Mouse (Mus musculus): Measurements from ENCODE around the gene Mettl6. TPM values are rescaled to one million over a fixed set of nuclear protein-coding genes. Genes with fewer than 3 reads are reported as not detected.
A peak's percentile ranks its signal among the peaks of the same experiment; 100 is the strongest.

The Mettl6 gene
- 66.0 and 67.7 TPM in 2 replicates for polyA plus RNA-seq (2015; fragmentation: Nextera tagmentation; extraction: Ambion mirVana)

DNA sequence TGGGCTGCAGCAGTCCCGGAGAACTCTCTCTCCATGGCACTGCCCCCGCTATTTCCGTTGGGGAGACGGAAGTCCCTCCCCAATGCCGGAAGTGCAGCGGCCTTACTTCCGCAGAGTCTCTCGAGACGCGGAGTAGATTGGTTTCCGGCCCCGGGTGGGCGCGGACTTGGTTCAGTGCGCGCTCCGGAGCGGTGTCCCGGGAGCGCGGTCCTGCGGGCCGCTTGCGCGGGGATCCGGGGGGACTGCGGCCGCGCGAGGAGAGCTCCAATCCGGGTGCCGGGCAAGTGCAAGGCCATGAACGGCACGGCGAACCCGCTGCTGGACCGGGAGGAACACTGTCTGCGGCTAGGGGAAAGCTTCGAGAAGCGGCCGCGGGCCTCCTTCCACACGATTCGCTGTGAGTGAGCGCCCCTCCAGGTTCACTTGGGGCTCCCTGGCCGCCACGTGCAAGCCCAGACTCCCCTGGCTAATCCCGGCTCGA lies at the start of gene Mettl6:
Gene Mettl6 (minus strand): TSS at position 66 of the 481 bp plus-strand sequence.
- H3K27me3 ChIP-seq = no peaks in the 10 kb centered on the region
- peak within 1 kb of the TSS; percentile 93 for H3K4me3 ChIP-seq
- peak within 1 kb of the TSS; percentile 93 for H3K9ac ChIP-seq
- peaks cover 39% of the 10 kb centered on the region for H3K4me1 ChIP-seq
- ATAC-seq = peak; percentile 98
- peak within 1 kb of the TSS; percentile 88 for H3K27ac ChIP-seq
- H3K36me3 ChIP-seq (ENCODE audit: poor library complexity, severe bottlenecking) = peaks cover 39% of the 10 kb centered on the region
- H3K4me2 ChIP-seq = peak within 1 kb of the TSS; percentile 96
- under 1% methylated on average over 44 of the region's 49 CpGs for WGBS
- no peaks in the 10 kb centered on the region for H3K9me3 ChIP-seq (replicated peaks)

DNA sequence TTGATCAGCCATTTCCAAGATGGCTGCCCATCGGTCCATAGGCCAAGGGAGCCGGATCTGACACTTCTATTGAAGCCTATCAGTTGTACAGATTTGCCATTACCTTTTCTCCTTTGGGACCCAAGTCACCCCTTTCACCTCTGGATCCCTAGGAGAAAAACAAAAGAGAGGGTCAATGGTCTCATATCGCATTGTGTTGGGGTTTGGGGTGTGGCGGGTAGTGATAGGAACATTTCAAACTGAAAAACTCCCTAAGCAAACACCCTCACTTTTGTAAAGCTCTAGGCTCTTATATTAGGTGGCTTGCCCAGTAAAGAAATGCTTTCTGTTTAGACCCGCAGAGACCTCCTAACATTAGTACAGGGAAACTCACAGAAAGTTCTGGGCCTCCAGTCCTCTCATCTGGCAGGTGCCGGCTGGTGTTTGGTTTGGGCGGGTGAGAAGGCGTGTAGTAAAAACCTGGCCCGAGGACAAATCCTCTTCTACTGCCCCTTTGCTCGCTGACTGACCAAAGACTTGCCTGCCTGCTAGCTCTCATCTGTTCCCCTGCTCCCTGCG lies 49.1 kb upstream of the Mettl6 start:
- Histone ChIP-seq H3K9ac (no peak overlapping the region), H3K4me3 (no peak overlapping the region), H3K27ac (no peak overlapping the region), H3K4me2 (no peak overlapping the region), H3K36me3 (ENCODE audit: poor library complexity, severe bottlenecking) (no peaks in the 10 kb centered on the region), H3K9me3 (replicated peaks) (no peaks in the 10 kb centered on the region), H3K27me3 (no peaks in the 10 kb centered on the region), H3K4me1 (no peaks in the 10 kb centered on the region)
- WGBS = 85% methylated on average over 11 of the region's 11 CpGs
- ATAC-seq = no peak

DNA sequence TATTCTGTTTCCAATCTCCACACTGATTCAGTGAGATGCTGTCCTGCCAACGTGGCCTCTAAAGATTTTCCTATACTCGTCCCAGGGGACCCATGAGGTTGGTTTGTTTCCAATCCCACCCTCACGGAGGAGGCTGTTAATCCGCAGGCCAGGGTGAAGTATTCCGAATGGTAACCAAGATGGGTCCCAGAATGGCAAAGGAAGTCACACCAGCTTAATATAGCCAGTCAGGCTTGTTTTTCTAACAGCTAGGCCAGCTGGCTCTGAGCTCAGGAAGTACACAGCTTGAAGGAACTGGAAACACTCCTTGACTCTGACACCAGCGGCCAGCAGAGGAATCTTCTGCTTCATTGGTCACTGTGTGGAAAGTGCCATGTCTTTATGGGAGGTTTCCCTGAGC lies 42.5 kb upstream of the Mettl6 start:
- WGBS = 83% methylated on average over 6 of the region's 6 CpGs
- Histone ChIP-seq H3K9ac (no peak overlapping the region), H3K4me1 (no peaks in the 10 kb centered on the region)

DNA sequence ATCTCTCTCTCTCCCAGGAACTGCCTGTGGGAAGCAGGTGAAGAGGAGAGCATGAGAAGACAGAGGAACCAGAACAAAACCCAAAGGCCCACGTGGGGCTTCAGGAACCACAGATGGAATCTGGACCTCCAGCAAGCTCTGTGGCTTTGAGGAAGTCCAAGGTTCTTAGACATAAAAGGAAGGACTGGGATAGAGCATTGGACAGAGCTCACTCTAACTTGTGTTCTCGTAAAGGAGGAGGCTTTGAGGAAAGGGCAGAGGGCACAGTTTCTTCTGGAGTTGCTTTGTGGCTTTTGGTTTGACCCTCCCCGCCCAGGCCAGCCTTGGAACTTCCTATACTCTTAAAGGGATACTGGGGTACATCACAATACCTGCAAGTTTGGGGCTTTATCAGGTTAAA lies 37.8 kb upstream of the Mettl6 start:
- no peaks in the 10 kb centered on the region for H3K27me3 ChIP-seq
- no peak overlapping the region for H3K9ac ChIP-seq
- WGBS = 60% methylated on average over 3 of the region's 3 CpGs
- no peak overlapping the region for H3K4me2 ChIP-seq
- no peaks in the 10 kb centered on the region for H3K4me1 ChIP-seq
- no peak for ATAC-seq
- H3K27ac ChIP-seq = no peak overlapping the region
- H3K4me3 ChIP-seq = no peak overlapping the region
- H3K36me3 ChIP-seq (ENCODE audit: poor library complexity, severe bottlenecking) = no peaks in the 10 kb centered on the region
- H3K9me3 ChIP-seq (replicated peaks) = no peaks in the 10 kb centered on the region

More for the DNA sequence above, 42.5 kb upstream of the Mettl6 start:
- ATAC-seq = no peak
- Histone ChIP-seq H3K9me3 (replicated peaks) (no peaks in the 10 kb centered on the region), H3K27me3 (no peaks in the 10 kb centered on the region), H3K4me2 (no peak overlapping the region), H3K27ac (no peak overlapping the region), H3K4me3 (no peak overlapping the region), H3K36me3 (ENCODE audit: poor library complexity, severe bottlenecking) (no peaks in the 10 kb centered on the region)

DNA sequence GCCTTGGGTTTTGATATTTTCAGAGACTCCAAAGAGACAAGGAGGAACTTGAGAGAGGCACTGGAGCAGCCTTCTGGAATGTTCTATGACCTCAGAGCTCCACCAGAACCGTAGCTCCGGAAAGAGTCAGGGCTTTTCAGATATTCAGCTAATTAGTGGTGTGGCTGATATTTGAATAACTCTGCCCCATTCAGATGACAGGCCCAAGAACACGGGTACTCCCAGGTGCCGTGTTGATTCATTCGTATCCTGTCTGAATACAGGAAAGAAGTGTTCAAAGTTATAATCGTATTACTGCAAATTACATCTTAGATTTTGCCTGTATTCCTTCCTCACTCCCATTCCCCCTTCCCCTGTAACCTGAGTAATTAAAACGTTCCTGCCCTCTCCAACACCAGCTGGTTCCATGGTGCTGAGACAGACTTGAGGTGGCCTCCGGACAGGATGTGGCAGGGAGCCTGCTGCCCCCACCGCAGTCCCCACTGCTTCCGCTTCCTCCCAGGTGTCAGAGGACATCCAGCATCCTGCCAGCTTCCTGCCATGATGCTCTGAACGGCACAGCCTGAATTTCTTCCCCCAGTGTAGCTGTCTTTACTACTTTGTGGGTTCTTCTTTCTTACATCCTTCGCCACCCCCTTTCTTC lies 36.8 kb upstream of the Mettl6 start:
- Histone ChIP-seq H3K27me3 (no peaks in the 10 kb centered on the region), H3K27ac (no peak overlapping the region), H3K4me2 (no peak overlapping the region), H3K36me3 (ENCODE audit: poor library complexity, severe bottlenecking) (no peaks in the 10 kb centered on the region), H3K9ac (no peak overlapping the region), H3K9me3 (replicated peaks) (no peaks in the 10 kb centered on the region), H3K4me1 (no peaks in the 10 kb centered on the region), H3K4me3 (no peak overlapping the region)
- no peak for ATAC-seq
- WGBS = 75% methylated on average over 12 of the region's 12 CpGs

DNA sequence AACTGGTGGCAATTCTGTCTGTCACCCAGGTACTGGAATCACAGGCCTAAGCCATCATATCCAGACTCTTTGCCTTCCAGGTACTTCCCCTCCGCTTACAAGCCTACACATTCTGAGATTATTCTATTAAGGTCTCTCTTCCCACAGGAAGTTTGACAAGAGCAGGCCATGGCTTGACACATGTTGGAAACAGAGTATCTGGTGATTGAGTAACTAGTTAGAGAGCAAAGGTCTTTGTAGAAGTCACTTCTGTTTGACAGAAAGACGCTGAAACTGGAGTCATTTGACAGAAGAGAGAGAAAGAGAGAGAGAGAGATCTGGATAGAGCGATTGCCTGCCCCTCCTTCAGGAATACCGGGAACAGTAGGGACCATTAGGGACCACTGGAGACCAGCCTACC lies 36.0 kb upstream of the Mettl6 start:
- H3K9me3 ChIP-seq (replicated peaks) = no peaks in the 10 kb centered on the region
- 89% methylated on average over 4 of the region's 4 CpGs for WGBS
- H3K4me2 ChIP-seq = no peak overlapping the region
- no peak overlapping the region for H3K27ac ChIP-seq
- H3K36me3 ChIP-seq (ENCODE audit: poor library complexity, severe bottlenecking) = no peaks in the 10 kb centered on the region
- no peak overlapping the region for H3K4me3 ChIP-seq
- H3K27me3 ChIP-seq = no peaks in the 10 kb centered on the region
- ATAC-seq = no peak
- H3K4me1 ChIP-seq = no peaks in the 10 kb centered on the region
- no peak overlapping the region for H3K9ac ChIP-seq

DNA sequence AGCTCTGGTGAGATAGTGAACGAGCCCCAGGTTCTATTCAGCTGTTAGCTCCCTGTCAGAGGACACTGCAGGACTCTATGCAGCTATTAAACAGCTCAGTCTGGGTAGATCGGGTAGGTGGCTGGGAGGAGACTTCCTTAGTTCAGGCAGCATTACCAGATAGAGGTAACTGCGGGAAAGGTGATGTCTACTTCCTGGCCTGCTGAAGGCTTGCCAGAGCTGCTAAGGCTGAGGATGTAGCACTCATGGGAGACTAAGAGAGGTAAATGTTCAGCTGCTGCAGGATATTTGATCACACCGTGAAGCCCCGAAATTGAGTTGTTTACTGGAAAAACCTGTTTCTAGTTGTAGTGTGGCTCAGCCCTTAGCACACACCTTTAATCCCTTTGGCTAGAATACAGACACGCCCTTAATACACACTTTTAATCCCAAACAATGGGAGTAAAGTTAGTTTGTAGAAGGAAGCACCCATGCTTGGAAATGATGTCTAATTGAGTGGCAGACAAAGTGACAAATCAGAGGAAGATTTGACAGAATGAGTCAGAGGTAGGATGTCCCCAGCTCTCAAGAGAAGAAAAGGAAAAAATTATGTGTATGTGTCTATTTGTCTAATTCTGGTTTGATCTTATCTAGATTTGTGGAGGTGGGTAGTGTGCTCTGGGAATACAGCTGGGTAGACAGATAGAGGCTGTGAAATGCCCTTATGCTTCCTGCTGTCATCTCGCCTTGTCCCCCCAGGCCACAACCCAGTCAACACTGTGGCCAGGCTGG lies 30.4 kb upstream of the Mettl6 start:
- H3K27me3 ChIP-seq = no peaks in the 10 kb centered on the region
- no peaks in the 10 kb centered on the region for H3K4me1 ChIP-seq
- H3K9me3 ChIP-seq (replicated peaks) = no peaks in the 10 kb centered on the region
- no peak overlapping the region for H3K4me2 ChIP-seq
- no peak overlapping the region for H3K27ac ChIP-seq
- H3K9ac ChIP-seq = no peak overlapping the region
- no peak overlapping the region for H3K4me3 ChIP-seq
- 79% methylated on average over 7 of the region's 7 CpGs for WGBS
- ATAC-seq = no peak
- no peaks in the 10 kb centered on the region for H3K36me3 ChIP-seq (ENCODE audit: poor library complexity, severe bottlenecking)

DNA sequence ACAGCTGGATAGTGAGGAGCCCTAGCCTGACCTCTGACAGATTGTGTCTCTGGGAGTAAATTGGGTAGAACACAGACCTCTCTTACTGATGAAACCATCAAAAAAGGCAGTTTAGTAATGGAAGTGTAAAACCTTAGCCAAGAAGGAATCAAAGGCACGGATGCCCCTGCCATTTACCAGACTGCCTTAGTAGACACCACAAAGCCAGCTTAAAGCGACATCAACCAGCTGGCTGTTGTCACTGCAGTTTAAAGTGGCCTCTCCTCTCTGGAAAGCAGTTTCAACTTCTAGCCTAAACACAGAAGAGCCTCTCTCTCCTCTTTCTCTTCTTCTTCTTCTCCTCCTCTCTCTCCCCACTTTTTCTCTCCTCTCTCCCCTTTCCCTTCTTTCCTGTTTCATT lies 26.5 kb upstream of the Mettl6 start:
- no peaks in the 10 kb centered on the region for H3K9me3 ChIP-seq (replicated peaks)
- H3K4me1 ChIP-seq = no peaks in the 10 kb centered on the region
- no peaks in the 10 kb centered on the region for H3K36me3 ChIP-seq (ENCODE audit: poor library complexity, severe bottlenecking)
- WGBS = 77% methylated on average over 2 of the region's 2 CpGs
- no peak overlapping the region for H3K27ac ChIP-seq
- H3K4me2 ChIP-seq = no peak overlapping the region
- H3K27me3 ChIP-seq = no peaks in the 10 kb centered on the region
- no peak for ATAC-seq
- no peak overlapping the region for H3K4me3 ChIP-seq
- no peak overlapping the region for H3K9ac ChIP-seq

DNA sequence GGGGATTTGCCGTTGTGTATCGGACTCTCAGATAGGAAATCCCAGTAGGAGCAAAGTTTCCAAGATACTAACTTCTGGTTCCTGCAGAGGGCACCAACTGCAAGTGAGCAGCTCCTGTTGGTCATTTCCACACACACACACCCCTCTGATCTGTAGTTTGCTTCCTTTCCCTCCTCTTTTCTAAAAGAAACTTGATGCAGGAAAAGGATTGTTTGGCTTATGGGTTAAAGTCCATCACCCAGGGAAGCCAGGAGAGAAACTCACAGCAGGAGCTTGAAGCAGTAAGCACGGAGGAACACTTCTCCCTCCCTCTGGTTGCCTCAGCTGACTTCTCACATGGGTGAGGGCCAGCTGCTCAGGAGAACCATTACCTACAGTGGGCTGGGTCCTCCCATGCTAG lies 24.3 kb upstream of the Mettl6 start:
- H3K9ac ChIP-seq = no peak overlapping the region
- no peak overlapping the region for H3K27ac ChIP-seq
- no peak for ATAC-seq
- H3K36me3 ChIP-seq (ENCODE audit: poor library complexity, severe bottlenecking) = no peaks in the 10 kb centered on the region
- no peak overlapping the region for H3K4me3 ChIP-seq
- H3K4me2 ChIP-seq = no peak overlapping the region
- no peaks in the 10 kb centered on the region for H3K4me1 ChIP-seq
- 70% methylated on average over 3 of the region's 3 CpGs for WGBS
- H3K27me3 ChIP-seq = no peaks in the 10 kb centered on the region
- 0 out of 2 replicates have a peak, but pooled peaks cover 2% of the 10 kb centered on the region for H3K9me3 ChIP-seq (replicated peaks)

DNA sequence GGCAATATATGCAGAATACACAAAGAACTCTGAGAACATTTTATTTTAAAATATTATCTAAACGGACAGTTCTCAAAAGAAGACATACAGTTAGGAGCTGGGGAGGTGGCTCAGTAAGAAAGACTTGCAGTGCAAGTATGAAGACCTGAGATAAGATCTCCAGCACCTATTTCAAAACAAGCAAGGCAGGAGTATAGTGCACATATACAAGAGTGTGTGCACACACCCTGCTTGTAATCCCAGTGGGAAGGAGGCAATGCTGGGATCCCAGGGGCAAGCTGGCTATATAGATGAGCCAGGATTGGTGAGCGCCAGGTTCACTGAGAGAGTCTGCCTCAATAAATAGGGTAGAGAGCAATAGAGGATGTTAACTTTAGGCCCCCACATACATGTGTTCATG lies 21.1 kb upstream of the Mettl6 start:
- ATAC-seq = no peak
- no peak overlapping the region for H3K4me2 ChIP-seq
- 89% methylated on average over 2 of the region's 2 CpGs for WGBS
- H3K36me3 ChIP-seq (ENCODE audit: poor library complexity, severe bottlenecking) = 0 out of 2 replicates have a peak, but pooled peaks cover 5% of the 10 kb centered on the region
- no peak overlapping the region for H3K4me3 ChIP-seq
- no peak overlapping the region for H3K27ac ChIP-seq
- H3K9ac ChIP-seq = no peak overlapping the region
- 0 out of 2 replicates have a peak, but pooled peaks cover 3% of the 10 kb centered on the region for H3K9me3 ChIP-seq (replicated peaks)
- no peaks in the 10 kb centered on the region for H3K4me1 ChIP-seq
- H3K27me3 ChIP-seq = no peaks in the 10 kb centered on the region

DNA sequence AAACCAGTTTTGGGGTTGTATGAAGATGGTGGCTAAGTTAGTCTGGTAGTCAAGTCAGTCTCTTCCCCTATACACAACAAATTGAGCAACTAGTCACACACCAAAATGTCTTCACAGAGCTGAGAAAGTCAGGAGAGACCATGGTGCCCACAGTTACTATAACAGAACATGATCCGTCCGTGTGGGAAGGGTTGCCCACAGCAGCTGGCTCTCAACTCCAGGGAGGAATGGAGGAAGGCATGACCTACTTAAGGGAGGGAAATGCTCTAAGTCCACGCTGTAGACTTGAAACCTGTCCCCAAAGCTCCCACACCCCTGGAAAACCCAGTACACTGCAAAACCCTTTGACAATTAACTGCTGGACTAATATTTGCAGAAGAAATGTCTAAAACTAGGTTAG lies 15.5 kb upstream of the Mettl6 start:
- Histone ChIP-seq H3K4me2 (no peak overlapping the region), H3K4me3 (no peak overlapping the region), H3K36me3 (ENCODE audit: poor library complexity, severe bottlenecking) (peaks cover 52% of the 10 kb centered on the region), H3K27me3 (no peaks in the 10 kb centered on the region), H3K27ac (no peak overlapping the region), H3K9ac (no peak overlapping the region), H3K4me1 (no peaks in the 10 kb centered on the region), H3K9me3 (replicated peaks) (0 out of 2 replicates have a peak, but pooled peaks cover 3% of the 10 kb centered on the region)
- WGBS = 93% methylated on average over 3 of the region's 3 CpGs
- no peak for ATAC-seq

DNA sequence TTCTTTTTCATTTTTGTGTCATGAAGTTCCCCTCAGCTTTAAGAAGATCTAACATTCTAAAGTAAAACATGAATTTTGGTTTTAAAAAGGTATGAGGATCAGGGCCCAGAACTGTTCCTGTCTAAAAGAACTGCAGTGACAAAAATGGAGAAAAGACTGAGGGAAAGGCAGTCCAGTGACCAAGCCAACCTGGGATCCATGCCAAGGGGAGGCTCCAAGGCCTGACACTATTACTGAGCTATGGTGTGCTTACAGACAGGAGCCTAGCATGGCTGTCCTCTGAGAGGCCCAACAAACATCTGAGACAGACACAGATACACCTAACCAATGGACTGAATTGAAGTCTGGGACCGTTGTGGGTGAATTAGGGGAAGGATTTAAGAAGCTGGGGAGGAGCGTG lies 15.1 kb upstream of the Mettl6 start:
- 97% methylated on average over 2 of the region's 2 CpGs for WGBS
- no peak for ATAC-seq
- H3K36me3 ChIP-seq (ENCODE audit: poor library complexity, severe bottlenecking) = peaks cover 56% of the 10 kb centered on the region

More for the DNA sequence above, 15.1 kb upstream of the Mettl6 start:
- H3K9me3 ChIP-seq (replicated peaks) = 0 out of 2 replicates have a peak, but pooled peaks cover 3% of the 10 kb centered on the region
- H3K27ac ChIP-seq = no peak overlapping the region
- H3K4me3 ChIP-seq = no peak overlapping the region
- H3K4me1 ChIP-seq = no peaks in the 10 kb centered on the region
- H3K27me3 ChIP-seq = no peaks in the 10 kb centered on the region
- no peak overlapping the region for H3K4me2 ChIP-seq
- H3K9ac ChIP-seq = no peak overlapping the region
